Mouse (Mus musculus) cerebellum, adult 2 months (tissue): ENCODE measurements around the gene Sh2d1a.

Experiments used
- CTCF ChIP-seq: fragments of 200-500 bp; IDR thresholded peaks from 2 replicates; pipeline ENCODE4 v1.5.1; 2011; ENCODE audit warnings: low read depth, mild to moderate bottlenecking, control low read depth, low read length, moderate library complexity, borderline replicate concordance; ENCODE audit not compliant: insufficient read depth
- POLR2A ChIP-seq: fragments of 200-500 bp; IDR thresholded peaks from 2 replicates; pipeline ENCODE4 v1.6.1; 2011; ENCODE audit warnings: low read length, control low read depth, borderline replicate concordance; ENCODE audit not compliant: insufficient read depth

DNA sequence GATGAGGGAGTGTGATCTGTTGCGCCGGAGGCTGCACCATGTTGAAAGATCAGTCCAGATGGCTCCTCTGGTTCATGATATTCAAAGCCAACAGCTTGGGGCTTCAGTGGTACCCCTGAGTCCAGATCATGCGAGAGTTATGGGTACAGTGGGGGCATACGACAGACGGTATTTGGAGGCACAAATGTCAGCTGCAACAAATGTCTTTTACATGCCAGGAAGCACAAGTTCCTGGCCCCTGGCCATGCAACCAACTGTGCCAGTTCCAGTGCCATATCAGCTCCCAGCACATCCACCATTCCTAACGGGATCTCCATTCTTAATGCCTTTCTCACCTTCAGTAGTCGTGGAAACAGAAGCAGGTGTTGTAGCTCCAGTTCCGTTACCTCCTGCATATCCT, 11.9 kb upstream of the Sh2d1a start:
- TF ChIP-seq POLR2A (no peak), CTCF (no peak)
